Mouse (Mus musculus): ENCODE data around the gene Prex1. TPM values are rescaled to one million over a fixed set of nuclear protein-coding genes. Genes with fewer than 3 reads are reported as not detected.
"Not testable (repeated sequence)": the region's sequence is repeated elsewhere in the genome, so short reads cannot be mapped to it uniquely, and the experiment has no call there.

The Prex1 gene
- total RNA-seq, 2 experiments from 2014 or later = 18.2 to 22.3 TPM

- ATAC-seq (replicated peaks; ENCODE audit: poor library complexity) = no peak
Measured at GRCm38 (mm10) chr2:166526204-166526603, 187.4 kb downstream of the Prex1 start.

- no peak for ATAC-seq (replicated peaks; ENCODE audit: poor library complexity)
Measured at GRCm38 (mm10) chr2:166523156-166523890, 190.3 kb downstream of the Prex1 start.

GRCm38 (mm10) chr2:166522612-166523120 is 191.0 kb downstream of the Prex1 start:
- ATAC-seq (replicated peaks; ENCODE audit: poor library complexity) = no peak

GRCm38 (mm10) chr2:166521878-166522611 is 191.6 kb downstream of the Prex1 start:
- no peak for ATAC-seq (replicated peaks; ENCODE audit: poor library complexity)

GRCm38 (mm10) chr2:166521461-166521860 is 192.2 kb downstream of the Prex1 start:
- no peak for ATAC-seq (replicated peaks; ENCODE audit: poor library complexity)

GRCm38 (mm10) chr2:166520536-166520935 is 193.1 kb downstream of the Prex1 start:
- no peak for ATAC-seq (replicated peaks; ENCODE audit: poor library complexity)

GRCm38 (mm10) chr2:166517392-166518174 is 196.0 kb downstream of the Prex1 start:
- not testable (repeated sequence) for ATAC-seq (replicated peaks; ENCODE audit: poor library complexity)

GRCm38 (mm10) chr2:166516818-166517353 is 196.7 kb downstream of the Prex1 start:
- ATAC-seq (replicated peaks; ENCODE audit: poor library complexity) = no peak

Other genes starting within 250 kb of the Prex1 start
- 3.2 and 5.6 TPM in 2 replicates for gene Trp53rkb, start 78.7 kb upstream of the Prex1 start, total RNA-seq (2015)
- 1.1 and 2.5 TPM in 2 replicates for gene Trp53rkb, start 78.7 kb upstream of the Prex1 start, total RNA-seq (2017)
- gene Arfgef2, start 91.8 kb upstream of the Prex1 start, total RNA-seq (2015) = 14.8 and 16.3 TPM in 2 replicates
- 15.2 and 17.3 TPM in 2 replicates for gene Arfgef2, start 91.8 kb upstream of the Prex1 start, total RNA-seq (2017)
- 158 and 185 TPM in 2 replicates for gene Cse1l, start 192.2 kb upstream of the Prex1 start, total RNA-seq (2015)
- gene Cse1l, start 192.2 kb upstream of the Prex1 start, total RNA-seq (2017) = 116 and 151 TPM in 2 replicates

Measured in megakaryocyte progenitor cell, adult 5-6 weeks (primary cell).